ENCODE assay signal across 17 mouse cellular contexts in the genomic region with DNA sequence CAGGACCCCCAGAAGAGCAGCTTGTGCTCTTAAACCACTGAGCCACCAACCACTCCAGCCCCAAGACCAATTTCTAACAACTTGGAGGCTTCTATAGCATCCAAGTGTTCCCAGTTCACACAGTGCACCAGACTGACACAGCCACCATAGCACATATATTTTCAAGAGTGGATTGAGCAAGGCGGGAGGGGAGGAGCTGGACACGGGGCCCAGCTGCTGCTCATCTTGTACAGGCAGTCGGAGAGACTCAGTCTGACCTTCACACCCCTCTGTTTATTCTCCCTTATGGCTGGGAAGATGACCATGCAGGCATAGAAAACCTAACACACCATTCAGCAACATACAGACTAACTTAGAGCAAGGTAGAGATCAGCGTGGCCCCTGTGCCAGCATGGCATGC.
"Had no signal": no experiment of that assay in that cellular context is flagged by ENCODE, and none has a peak within 500 bp of the region (broad histone marks: within the 10 kb centered on the region; RNA-seq: fewer than 3 reads in every experiment).

No protein-coding gene starts in this region.

- DNase-seq: kidney, adult 8-10 months; kidney, postnatal 36 days; layer of hippocampus, postnatal 36 days; midbrain, embryonic 14.5 days; right cerebral cortex, adult 18-20 months; right cerebral cortex, postnatal 14 days; right cerebral cortex, postnatal 4 days; thymus, adult 2 months; thymus, postnatal 14 days; thymus, postnatal 4 days had no signal

- ATAC-seq: hindbrain, embryonic 16.5 days; intestine, embryonic 16.5 days had no signal

- H3K4me3 ChIP-seq: left cerebral cortex, adult 2 months had no signal

- H3K4me2 ChIP-seq: liver, embryonic 11.5 days; midbrain, embryonic 11.5 days had no signal

- H3K9ac ChIP-seq: liver, embryonic 14.5 days had no signal

- H3K27ac ChIP-seq: left cerebral cortex, adult 2 months; liver, embryonic 14.5 days; stomach, postnatal 0 days had no signal
